Mouse (Mus musculus) olfactory bulb, adult 2 months (tissue): ENCODE data around the gene Slc43a3. TPM values are rescaled to one million over a fixed set of nuclear protein-coding genes. Genes with fewer than 3 reads are reported as not detected.

Experiments
- H3K27ac ChIP-seq: fragments of 200-500 bp; 2 replicates; pipeline ENCODE4 v1.5.1; 2012; ENCODE audit warnings: low read depth, low read length; ENCODE audit not compliant: insufficient read depth
- H3K4me1 ChIP-seq: fragments of 200-500 bp; 2 replicates; pipeline ENCODE4 v1.6.1; 2012; ENCODE audit warnings: low read length; ENCODE audit not compliant: control insufficient read depth, insufficient read depth
- H3K4me3 ChIP-seq: fragments of 200-500 bp; 2 replicates; pipeline ENCODE4 v1.5.1; 2012; ENCODE audit warnings: mild to moderate bottlenecking, low read depth, low read length, moderate library complexity; ENCODE audit not compliant: insufficient read depth
- CTCF ChIP-seq: fragments of 200-500 bp; IDR thresholded peaks from 2 replicates; pipeline ENCODE4 v1.5.1; 2012; ENCODE audit warnings: low read depth, mild to moderate bottlenecking, low read length, moderate library complexity; ENCODE audit not compliant: insufficient read depth
- POLR2A ChIP-seq: fragments of 200-500 bp; IDR thresholded peaks from 2 replicates; pipeline ENCODE4 v1.6.1; 2012; ENCODE audit warnings: mild to moderate bottlenecking, low read depth, low read length, moderate library complexity; ENCODE audit not compliant: insufficient read depth
- WGBS: fragments of 180-500 bp; shearing (Covaris S2); methylation state at CpG from one replicate; pipeline ENCODE4 v1.1.7; 2018; 5-methylcytosine and 5-hydroxymethylcytosine counted together
- polyA plus RNA-seq: library from polyadenylated mRNA; stranded (reverse); fragments of >200 nt; gene quantifications from 2 replicates; pipeline ENCODE4 v1.2.4, GENCODE M21; 2012; ENCODE audit warnings: low replicate concordance; ENCODE audit not compliant: missing spikeins, insufficient read depth, insufficient read length

The Slc43a3 gene
- polyA plus RNA-seq, 1 experiment = not detected

DNA sequence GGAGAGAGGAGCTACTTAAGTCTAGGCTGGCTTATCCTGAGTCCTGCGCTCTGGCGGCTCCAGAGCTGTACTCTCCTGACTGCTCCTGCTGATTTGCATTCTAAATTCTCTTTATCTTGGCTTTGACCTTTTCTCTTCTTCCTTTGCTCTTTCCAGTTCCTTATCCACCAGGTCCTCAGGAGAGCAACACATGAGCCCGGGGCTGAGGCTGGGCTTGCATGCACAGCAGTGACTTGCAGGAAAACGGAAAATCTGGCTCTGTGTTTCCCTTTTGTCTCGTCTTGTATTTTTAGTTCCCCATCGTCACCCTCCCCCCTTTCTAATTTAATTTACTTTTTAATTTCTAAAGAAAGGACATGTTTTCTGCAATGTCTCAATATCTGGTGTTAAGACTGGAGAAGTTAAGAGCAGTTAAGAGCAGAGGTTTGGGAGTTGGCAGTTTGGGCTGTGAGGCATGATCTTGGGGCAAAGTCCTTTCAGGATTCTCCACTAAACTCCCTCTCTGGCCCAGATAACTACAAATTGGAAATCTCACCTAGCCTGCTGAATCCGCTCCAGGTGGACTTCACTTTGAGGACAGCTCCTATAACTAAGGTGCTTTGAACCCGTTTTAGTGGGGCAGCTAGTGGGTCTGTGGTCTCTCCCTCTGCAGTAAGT, 2.3 kb upstream of the Slc43a3 start:
- Histone ChIP-seq H3K4me3 (no peak overlapping the region), H3K27ac (no peak overlapping the region), H3K4me1 (peaks cover 5% of the 10 kb centered on the region; the same call in 1 of the 2 replicates)
- TF ChIP-seq CTCF (no peak), POLR2A (no peak)
- 75% methylated on average over 8 of the region's 8 CpGs for WGBS

DNA sequence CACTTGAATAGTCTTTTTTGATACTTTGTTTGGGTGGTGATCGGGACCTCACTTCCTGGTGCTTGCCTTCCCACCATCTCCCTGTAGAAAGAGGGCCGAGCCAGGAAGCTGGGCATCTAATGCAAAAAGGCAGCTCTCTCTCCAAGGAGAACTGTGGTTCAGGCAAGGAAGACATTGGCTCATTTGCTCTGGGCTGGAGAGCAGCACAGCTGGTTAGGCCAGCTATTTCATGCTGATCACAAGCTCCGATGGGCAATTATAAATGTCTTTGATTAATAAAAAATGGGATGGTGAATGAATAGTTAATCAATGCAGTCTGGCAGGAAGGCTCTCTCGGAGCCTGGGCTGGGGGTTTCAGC, 1.8 kb upstream of the Slc43a3 start:
- 59% methylated on average over 4 of the region's 4 CpGs for WGBS
- Histone ChIP-seq H3K27ac (no peak overlapping the region), H3K4me3 (no peak overlapping the region), H3K4me1 (peaks cover 5% of the 10 kb centered on the region; the same call in 1 of the 2 replicates)
- TF ChIP-seq CTCF (no peak), POLR2A (no peak)

GRCm38 (mm10) chr2:84935065-84935464, 1.3 kb upstream of the Slc43a3 start:
- Histone ChIP-seq H3K27ac (no peak overlapping the region), H3K4me3 (no peak overlapping the region), H3K4me1 (peaks cover 5% of the 10 kb centered on the region; the same call in 1 of the 2 replicates)
- WGBS = 70% methylated on average over 5 of the region's 5 CpGs
- TF ChIP-seq POLR2A (no peak), CTCF (no peak)

DNA sequence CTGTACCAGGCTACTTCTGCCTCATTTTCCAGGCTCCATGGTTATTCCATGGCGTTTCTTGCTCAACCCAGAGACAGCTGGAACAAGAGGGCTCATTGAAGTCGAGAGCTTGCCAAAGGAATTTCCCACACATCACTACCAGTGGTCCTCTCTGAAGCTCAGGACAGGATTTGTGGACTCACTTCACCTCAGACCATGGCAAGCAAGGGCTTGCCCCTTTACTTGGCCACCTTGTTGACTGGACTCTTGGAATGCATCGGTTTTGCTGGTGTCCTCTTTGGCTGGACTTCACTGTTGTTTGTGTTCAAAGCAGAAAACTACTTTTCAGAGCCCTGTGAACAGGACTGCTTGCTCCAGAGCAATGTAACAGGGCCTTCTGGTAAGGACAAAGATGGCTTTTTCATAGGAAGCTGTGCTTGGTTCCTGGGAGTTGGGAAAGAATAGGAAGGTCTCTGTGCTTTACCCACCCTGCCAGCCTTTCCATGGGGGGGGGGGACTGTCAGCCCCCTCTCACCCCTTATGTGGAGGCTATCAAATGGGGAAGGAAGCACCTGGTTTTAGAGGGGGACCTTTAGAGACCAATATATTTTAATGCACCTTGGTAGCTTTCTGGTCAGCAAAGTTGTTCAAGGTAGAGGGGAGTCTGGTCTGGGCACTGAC, 1.2 kb downstream of the Slc43a3 start:
- 53% methylated on average over 3 of the region's 3 CpGs for WGBS
- no peak for TF ChIP-seq POLR2A
- TF ChIP-seq CTCF = no peak
- H3K4me1 ChIP-seq = peaks cover 5% of the 10 kb centered on the region; the same call in 1 of the 2 replicates

GRCm38 (mm10) chr2:84938249-84938946, 2.0 kb downstream of the Slc43a3 start:
- 88% methylated on average over 5 of the region's 5 CpGs for WGBS
- H3K4me1 ChIP-seq = peaks cover 5% of the 10 kb centered on the region; the same call in 1 of the 2 replicates
- no peak overlapping the region for H3K4me3 ChIP-seq
- no peak overlapping the region for H3K27ac ChIP-seq
- TF ChIP-seq CTCF = no peak
- TF ChIP-seq POLR2A = no peak

More for the DNA sequence above, 1.2 kb downstream of the Slc43a3 start:
- H3K4me3 ChIP-seq = no peak overlapping the region
- H3K27ac ChIP-seq = no peak overlapping the region

GRCm38 (mm10) chr2:84939306-84939705, 2.9 kb downstream of the Slc43a3 start:
- TF ChIP-seq POLR2A = no peak
- no peak for TF ChIP-seq CTCF
- WGBS = 92% methylated on average over 3 of the region's 3 CpGs
- H3K27ac ChIP-seq = no peak overlapping the region

GRCm38 (mm10) chr2:84939711-84940110, 3.3 kb downstream of the Slc43a3 start:
- no peak overlapping the region for H3K4me3 ChIP-seq
- no peak for TF ChIP-seq CTCF
- no peak for TF ChIP-seq POLR2A
- no peak overlapping the region for H3K27ac ChIP-seq
- H3K4me1 ChIP-seq = peaks cover 5% of the 10 kb centered on the region; the same call in 1 of the 2 replicates
- 98% methylated on average over 6 of the region's 6 CpGs for WGBS

More at GRCm38 (mm10) chr2:84939306-84939705, 2.9 kb downstream of the Slc43a3 start:
- peaks cover 5% of the 10 kb centered on the region; the same call in 1 of the 2 replicates for H3K4me1 ChIP-seq
- no peak overlapping the region for H3K4me3 ChIP-seq

- Histone ChIP-seq H3K4me1 (peaks cover 5% of the 10 kb centered on the region; the same call in 1 of the 2 replicates), H3K27ac (no peak overlapping the region), H3K4me3 (no peak overlapping the region)
- whole genome bisulfite sequencing = 83% methylated on average over 2 of the region's 2 CpGs
- TF ChIP-seq POLR2A (no peak), CTCF (no peak)
Measured at GRCm38 (mm10) chr2:84941332-84941731, 5.0 kb downstream of the Slc43a3 start.

DNA sequence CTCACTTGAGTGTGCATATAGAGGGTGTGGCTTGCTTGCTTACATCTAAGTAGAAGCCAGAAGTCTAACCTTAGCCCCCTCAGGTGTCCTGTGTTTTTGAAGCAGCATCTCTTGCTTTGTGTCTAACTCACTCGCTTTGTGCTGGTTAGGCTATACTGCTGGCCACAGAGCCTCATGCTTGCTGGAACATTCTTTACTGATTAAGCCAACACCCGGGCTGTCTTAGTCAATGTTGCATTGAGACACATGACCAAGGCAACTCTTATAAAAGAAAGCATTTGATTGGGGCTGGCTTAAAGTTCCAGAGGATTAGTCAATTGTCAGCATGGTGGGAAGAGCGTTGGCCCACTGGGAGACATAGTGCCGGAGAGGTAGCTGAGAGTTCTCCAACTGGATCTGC, 5.4 kb downstream of the Slc43a3 start:
- Histone ChIP-seq H3K4me3 (no peak overlapping the region), H3K27ac (no peak overlapping the region), H3K4me1 (0 out of 2 replicates have a peak, but pooled peaks cover 3% of the 10 kb centered on the region)
- no peak for TF ChIP-seq POLR2A
- TF ChIP-seq CTCF = no peak
- WGBS = 88% methylated on average over 4 of the region's 4 CpGs
